Mouse (Mus musculus): ENCODE data around the gene Pkp4.

DNA sequence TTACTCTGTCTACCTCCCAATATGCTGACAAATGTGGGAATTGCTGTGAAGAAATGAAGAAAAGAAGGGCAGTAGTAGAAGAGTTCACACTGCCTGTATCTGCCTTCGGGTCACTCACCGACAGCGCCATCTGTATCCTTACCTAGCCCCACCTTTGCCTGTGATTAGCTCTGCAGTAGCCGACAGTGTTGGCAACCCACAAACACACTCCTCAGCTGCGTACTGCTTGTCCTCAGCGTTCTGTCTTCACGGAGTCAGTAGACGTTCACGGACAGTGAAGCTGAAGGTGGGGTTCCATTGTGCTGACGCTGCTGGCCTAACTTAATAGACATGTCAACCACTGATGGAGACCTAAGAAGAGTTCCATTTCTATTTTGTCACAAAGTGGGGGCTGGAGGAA is 81.5 kb downstream of the Pkp4 start:
- TF ChIP-seq CTCF (IDR thresholded peaks at IDR 0.05) = no peak
- TF ChIP-seq EP300 (IDR thresholded peaks at IDR 0.05) = no peak
